Mouse (Mus musculus) retina, postnatal 7 days (tissue): ENCODE measurements around the gene Vps33b.
"Not testable (repeated sequence)": the region's sequence is repeated elsewhere in the genome, so short reads cannot be mapped to it uniquely, and the experiment has no call there.

Experiments used
- DNase-seq: peaks from one replicate; pipeline ENCODE4 v3.0.0-alpha.2; 2012; ENCODE audit warnings: low read depth, low spot score

Vps33b gene

DNA sequence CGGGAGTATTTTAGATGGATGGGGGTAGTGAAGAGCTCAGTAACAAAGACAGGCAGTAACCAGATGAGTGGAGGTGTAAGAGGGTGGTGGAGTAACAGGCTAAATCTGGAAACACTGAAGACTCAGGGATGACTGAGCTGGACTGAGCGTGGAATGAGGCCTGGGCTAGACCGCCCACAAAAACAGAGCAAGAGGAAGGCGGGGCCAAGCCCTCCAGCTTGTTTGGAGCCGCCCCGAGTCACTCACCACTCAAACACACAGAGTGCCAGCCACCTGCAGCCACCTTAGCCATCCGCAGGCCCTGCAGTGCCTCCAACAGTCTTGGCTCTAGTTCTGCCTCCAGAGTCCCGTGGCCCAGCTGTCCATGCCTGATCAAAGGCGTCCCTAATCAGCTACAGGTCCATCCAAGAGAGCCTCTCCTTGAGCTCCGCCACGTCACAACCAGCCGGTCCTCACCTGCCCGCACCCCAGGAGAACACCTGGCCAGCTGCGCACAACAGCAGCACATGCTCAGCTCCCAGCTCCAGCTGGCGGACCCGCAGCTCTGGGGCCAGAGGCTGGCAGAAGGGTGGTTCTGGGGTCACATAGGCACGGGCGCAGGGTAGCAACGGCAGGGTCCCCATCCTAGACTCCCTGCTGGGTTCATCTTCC lies 50.5 kb downstream of the Vps33b start:
- no peak for DNase-seq

DNA sequence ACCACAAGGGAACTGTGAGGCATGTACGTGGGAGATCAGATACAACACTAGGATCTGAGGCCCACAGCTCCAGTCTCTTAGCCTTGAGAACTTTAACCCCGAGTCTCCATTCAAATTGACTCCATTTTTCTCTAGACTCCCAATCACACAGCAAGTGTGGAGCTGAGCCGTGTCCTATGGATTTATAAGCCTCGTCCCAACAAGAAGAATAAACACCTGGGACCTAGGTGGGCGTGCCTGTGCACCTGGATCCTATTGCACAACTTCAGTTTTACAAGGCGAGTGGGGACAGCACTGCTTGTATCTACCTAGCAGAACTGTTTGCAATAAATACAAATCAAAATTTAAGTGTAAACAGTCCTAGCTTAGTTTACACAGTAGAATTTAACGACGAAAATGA lies 53.9 kb downstream of the Vps33b start:
- no peak for DNase-seq

DNA sequence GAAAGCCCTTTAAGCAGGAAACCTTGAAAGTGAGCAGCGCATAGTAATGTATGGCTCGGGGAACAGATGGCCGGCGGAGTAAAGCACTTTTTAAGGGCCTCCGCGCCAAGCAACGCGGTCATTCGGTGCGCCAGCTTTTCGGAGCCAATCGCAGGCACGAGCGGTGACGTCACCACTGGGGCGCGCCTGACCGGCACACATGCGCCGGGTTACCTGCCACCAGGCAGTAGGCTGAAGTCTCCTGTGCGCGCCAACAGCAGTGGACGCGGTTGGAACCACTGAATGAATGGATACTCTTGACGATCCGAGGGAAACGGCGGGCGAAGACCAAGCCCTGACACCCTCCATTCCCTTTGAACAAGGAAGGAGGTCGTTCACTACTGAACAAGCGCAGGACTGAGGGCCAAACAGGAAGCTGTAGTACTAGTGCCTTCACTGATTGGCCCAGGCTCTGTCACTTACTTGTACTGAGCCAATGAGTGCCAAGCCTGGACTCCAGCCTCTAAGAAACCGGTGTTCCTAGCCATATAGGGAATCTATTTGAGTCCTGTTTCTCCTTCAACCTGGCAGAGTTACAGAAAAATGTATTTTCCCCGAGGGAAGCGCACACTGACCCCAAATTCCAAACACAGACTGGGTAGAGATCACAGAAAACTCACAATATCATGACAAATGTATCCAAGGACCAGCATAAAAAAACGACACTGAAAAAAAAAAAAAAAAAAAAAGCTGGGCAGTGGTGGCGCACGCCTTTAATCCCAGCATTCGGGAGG lies 54.8 kb downstream of the Vps33b start, which contains the start of gene Rccd1:
Gene Rccd1, minus strand, starts transcription at position 412 of the 773 bp plus-strand sequence.
- peak; percentile 84 for DNase-seq

DNA sequence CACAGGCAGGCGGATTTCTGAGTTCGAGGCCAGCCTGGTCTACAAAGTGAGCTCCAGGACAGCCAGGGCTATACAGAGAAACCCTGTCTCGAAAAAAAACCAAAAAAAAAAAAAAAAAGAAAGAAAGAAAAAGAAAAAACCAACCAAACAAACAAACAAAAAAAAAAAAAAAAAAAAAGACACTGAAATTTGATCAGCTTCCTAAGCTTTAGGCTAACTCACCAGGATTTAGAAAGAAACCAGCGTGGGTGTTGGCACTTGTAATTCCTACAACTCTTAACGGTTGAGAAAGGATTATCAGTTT lies 55.3 kb downstream of the Vps33b start:
- DNase-seq, result not testable (repeated sequence)

DNA sequence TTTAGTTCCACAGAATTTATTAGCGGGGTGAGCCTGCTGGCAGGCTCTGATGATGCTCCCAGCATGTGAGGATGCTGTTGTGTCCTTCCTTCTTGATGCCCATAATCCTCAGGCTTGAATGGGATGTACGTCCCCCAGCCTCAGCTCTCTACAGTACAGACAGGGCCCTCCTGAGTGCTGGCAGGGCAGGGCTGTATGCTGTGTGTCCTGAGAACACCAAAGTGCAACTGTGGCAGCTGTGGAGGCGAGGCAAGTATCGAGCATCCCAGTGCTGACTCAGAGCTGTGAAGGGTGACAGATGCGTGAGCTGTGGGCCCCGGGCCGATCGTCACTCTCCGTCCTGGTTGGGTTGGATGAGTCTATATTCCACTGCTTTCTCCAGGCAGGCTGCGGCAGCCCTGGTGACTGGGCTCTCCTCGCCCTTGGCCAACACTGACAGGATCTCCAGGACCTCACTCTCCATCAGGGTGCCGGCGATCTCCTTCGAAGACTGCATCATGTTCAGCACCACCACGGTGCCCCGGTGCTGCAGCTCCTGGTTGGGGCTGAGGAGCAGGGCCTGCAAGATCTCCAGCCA lies 55.9 kb downstream of the Vps33b start:
- DNase-seq, result no peak

GRCm38 (mm10) chr7:80326076-80326475 lies 56.6 kb downstream of the Vps33b start:
- DNase-seq, result no peak

DNA sequence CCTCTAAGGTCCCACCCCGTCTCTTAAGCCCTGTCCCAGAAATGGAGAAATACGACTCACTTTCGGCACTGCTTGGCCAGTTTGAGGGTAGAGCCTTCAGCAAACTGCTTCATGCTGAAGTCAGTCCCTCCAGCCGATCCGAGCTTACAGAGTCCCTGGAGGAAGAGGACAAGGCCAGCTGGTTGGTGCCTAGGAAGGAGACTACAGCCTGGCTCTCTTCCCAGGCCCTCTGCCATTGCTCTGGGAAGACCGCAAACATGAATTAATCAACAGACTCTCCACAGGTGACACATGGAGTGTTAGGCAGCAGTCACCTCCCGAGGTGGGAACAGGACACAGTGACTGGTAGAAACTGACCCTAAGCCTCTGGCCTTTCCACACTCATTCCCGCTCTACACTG lies 60.8 kb downstream of the Vps33b start:
- no peak for DNase-seq

DNA sequence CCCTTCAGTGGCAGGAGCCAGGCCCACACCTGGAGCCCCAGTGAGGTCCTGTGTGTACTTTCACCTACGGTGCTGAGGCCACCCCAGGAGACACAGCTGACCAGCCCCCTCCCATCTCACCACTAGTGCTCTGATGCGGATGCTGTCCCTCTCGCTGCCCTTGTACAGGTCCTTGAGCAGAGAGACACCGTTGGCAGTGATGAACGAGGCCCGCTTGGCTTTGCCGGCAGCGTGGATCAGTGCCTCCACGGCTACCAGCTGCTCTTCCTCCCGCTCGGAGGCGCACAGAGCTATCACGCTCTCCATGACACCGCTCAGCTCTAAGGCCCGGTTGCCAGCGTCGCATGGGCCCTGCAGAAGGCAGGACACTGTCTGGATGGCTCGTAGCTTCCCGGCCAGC lies 62.0 kb downstream of the Vps33b start:
- DNase-seq, result no peak

DNA sequence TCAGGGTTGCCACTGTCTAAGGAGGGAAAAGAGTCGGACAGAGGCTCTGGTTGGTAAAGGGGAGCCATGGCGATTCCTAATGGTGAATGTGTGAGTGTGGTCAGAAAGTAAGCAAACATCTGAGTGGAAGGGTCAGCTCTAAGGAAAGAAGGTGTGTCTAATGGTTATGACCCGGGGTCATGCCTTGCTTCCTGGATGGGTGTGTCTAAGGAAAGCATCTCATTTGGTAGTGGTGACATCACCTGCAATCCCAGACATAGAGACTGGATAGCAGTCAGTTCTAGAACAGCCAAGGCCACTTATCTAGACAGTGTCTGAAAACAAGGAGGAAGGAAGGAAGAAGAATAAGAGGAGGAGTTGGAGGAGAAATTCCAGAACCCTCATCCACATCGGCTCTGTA lies 65.4 kb downstream of the Vps33b start:
- DNase-seq, result no peak

DNA sequence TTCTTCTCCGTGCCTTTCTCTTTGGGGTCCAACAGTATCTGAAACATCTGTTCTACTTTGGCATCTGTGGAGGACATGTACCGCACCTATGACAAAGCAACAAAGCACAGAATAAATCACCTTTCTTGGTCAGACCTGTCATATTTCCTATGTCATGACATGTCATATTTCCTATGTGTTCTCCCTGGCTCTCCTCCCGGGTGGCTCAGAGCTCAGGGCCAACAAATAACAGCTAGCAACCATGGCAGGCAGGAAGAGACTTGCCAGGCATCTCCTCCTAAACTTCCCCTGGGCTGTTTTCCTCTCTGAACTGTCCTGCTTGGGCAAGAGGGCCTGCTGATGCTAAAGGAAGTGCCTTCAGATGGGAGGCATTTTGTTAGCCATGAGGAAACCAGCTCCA lies 67.5 kb downstream of the Vps33b start:
- DNase-seq, result no peak

DNA sequence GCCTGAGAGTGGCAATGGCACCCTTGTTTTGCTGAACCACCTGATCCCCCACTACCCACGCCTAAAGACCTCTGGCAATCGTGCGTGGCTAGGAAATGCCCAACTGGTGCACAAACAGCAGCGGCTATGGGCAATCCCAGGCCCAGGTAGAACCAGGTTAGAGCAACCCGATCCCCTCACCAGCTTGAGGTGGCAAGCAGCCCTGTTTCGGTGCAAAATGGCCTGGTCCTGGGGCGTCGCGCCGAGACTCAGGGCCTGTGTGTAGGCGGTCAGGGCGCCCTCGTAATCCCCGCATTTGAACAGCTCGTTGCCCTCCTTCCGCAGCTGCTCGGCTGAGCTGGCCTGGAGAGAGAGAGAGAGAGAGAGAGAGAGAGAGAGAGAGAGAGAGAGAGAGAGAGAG lies 69.9 kb downstream of the Vps33b start:
- DNase-seq, result no peak

GRCm38 (mm10) chr7:80339793-80340628 lies 70.6 kb downstream of the Vps33b start:
- peak; percentile 97 for DNase-seq

GRCm38 (mm10) chr7:80340793-80341192 lies 71.3 kb downstream of the Vps33b start, which contains the start of gene Unc45a:
TSS of gene Unc45a (minus strand) at chr7:80341005.
- DNase-seq, result no peak
